Mouse (Mus musculus) layer of hippocampus, postnatal 36 days (tissue): ENCODE measurements around the gene Zbtb8os. TPM values are rescaled to one million over a fixed set of nuclear protein-coding genes. Genes with fewer than 3 reads are reported as not detected.

Experiments used
- DNase-seq, 2 experiments: peaks; one replicate each; pipeline ENCODE4 v3.0.0; 2022
- total RNA-seq, 2 experiments: library from RNA; stranded (reverse); gene quantifications; 2 replicates each; pipeline ENCODE4 v1.2.3; 2021

The Zbtb8os gene
- total RNA-seq, 2 experiments from 2014 or later: 29.4 to 35.8 TPM

GRCm38 (mm10) chr4:129377601-129378390 is 42.3 kb downstream of the Zbtb8os start, which contains the start of gene Zbtb8a:
Zbtb8a (minus strand) TSS chr4:129378116.
- peak; percentile 17 to 39 for DNase-seq

- no peak for DNase-seq
Measured at GRCm38 (mm10) chr4:129379805-129380204, 44.3 kb downstream of the Zbtb8os start.

- no peak for DNase-seq
Measured at GRCm38 (mm10) chr4:129381148-129381547, 45.7 kb downstream of the Zbtb8os start.

GRCm38 (mm10) chr4:129382029-129382428 is 46.5 kb downstream of the Zbtb8os start:
- no peak for DNase-seq

DNA sequence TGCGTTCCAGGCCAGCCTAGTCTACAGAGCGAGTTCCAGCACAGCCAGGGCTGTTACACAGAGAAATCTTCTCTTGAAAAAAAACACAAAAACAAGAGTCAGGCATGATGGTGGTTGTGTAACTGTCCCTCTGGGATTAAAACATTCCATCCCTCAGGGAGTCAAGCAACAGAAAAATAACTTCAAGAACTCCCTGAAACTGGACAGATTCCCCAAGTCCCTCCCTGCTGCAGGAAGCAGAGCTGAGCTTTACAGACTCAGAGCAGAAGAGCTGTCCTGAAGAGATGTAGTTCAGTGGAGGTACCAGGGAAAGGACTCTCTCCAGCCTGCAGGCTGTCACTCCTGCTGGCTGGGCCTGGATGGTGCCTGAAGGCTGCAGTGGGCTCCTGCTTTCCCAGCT is 47.0 kb downstream of the Zbtb8os start:
- DNase-seq: no peak

DNA sequence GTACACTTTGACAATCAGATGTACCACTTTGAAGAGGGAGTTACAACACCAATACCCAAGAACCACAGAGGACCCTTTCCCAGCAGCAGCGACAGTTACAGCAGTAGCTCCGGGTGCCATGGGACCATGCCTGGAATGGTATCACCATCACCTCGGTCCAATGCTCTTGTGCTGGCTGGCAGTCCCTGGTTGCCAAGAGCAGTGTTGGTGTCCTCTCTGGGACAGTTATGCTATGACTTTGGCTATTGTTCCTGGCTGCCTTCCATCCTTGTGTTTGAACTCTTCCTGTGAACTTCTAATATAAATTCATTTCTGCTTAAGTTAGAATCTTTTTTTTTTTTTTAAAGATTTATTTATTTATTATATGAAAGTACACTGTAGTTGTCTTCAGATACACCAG is 48.1 kb downstream of the Zbtb8os start:
- no peak for DNase-seq

GRCm38 (mm10) chr4:129384440-129384839 is 48.9 kb downstream of the Zbtb8os start:
- no peak for DNase-seq

- DNase-seq: no peak
Measured at GRCm38 (mm10) chr4:129385685-129386084, 50.2 kb downstream of the Zbtb8os start.

- no peak for DNase-seq
Measured at GRCm38 (mm10) chr4:129386269-129386946, 50.9 kb downstream of the Zbtb8os start.

GRCm38 (mm10) chr4:129386989-129387388 is 51.5 kb downstream of the Zbtb8os start:
- DNase-seq: no peak

DNA sequence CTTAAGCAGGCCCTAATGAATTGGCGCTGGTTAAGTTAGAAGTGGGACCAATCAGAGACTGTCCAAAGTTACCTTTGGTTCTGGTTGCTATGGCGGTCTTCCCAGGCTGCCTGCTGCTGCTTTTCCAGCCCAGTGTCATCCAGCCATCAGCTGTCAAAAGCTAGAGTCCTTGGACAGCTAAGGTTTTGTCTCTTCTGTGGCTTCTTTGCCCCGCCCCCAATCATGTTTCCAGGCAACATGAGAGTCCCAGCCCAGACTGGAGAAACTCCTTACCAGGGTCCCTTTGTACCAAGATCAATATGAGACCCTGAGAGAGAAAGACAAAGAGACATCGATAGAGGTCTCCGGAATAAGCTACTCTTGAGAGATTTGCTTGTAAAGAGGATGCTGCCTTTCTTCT is 52.9 kb downstream of the Zbtb8os start:
- DNase-seq: no peak

DNA sequence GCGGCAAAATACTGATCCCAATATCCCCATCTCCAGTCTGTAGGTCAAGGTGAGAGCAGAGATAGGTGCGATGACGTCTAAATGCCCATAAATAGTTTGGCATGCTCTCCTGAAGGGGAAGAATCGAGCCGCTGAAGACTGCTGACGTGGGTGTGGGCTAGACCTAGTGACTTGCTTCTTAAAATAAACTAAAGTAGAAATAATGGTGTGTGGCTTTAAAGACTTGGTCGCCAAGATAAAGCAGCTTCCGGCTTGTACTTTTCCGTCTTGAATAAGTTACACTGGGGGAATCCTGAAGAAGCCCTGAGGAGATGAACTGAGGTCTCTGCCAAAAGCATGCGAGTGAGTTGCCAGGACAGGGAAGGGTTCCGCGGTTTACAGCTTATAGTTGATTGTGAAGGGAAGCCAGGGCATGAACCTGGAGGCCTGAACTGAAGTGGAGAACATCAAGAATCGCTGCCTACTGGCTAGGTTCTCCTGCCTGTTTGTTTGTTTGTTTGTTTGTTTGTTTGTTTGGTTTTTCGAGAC is 54.8 kb downstream of the Zbtb8os start:
- DNase-seq: no peak

DNA sequence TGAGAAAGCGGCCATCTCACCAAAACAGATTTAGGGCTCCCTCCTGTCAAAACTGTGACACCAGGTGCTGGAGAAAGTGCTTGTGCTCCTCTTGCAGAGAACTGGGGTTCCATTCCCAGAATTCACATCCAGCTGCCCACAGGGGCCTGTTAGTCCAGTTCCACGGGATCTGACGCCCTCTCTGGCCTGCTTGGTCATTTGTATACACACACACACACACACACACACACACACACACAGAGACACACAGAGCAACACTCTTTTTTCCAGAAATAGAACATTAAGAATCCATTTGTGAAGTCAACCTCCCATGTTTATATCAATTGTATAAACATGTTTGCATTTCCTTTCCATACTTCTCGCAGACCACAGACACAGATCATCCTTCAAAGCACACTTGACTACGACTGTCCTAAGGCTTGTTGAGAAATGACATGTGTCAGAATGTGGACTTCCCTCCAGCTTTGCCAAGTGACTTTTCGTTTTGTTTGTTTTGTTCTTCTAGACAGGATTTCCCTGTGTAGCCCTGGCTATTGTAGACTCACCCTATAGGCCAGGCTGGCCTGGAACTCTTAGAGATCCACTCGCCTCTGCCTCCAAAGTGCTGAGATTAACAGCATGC is 55.6 kb downstream of the Zbtb8os start:
- DNase-seq: no peak

DNA sequence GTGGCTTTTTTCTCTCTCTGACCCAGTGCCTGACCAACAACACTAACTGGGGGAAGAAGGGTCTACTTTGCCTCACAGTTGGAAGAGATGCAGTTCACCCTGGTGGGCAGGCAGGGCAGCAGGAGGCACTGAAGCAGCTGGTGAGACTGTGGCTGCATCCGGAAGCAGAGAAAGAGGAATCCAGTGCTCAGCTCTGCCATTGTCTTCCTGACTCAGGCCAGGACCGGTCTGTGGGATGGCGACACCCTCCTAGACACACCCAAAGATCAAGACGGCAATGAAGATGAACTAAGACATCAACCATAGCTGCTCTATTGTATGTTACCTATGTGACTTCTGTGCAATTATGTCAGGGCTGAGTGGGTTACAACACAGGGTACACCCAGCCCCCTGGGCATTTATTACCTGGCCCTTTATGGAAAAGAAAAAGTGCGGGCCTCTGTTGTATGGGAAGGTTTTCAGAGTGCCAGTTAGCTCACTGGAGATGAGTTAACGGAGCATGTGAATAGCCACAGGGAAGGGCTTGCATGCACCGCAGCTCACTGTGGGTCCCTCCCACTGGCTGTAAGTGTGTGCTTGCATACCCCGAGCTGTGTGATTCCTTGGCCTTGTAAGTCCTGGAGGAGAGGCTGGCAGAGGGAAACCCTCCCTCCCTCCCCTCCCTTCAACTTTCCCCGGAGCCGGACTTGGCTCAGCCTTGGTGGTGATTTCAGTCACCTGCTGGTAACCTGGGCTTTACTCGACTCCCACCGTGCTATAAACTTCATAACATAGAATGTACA is 58.8 kb downstream of the Zbtb8os start:
- no peak for DNase-seq

DNA sequence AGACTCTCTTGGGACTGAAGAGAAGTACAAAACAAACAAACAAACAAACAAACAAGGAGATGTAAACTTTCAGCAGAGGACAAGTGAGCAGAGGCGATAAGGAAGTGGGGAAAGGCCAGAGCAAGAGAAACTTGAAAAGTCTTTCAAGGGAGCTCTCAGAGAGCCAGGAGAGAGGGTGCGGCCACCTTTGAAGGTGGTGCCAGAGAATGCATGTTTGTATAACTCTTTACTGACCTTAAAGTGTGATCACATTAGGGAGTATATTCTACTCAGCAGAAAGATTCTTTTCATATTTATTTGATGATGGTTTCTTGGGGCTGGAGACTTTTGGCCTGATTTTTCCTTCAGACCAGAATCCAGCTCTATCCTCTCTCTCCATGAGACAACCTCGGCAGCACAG is 61.5 kb downstream of the Zbtb8os start:
- DNase-seq: no peak

GRCm38 (mm10) chr4:129399813-129400212 is 64.3 kb downstream of the Zbtb8os start:
- no peak for DNase-seq

Other genes starting within 250 kb of the Zbtb8os start
- not detected for gene Tmem54, start 230.1 kb upstream of the Zbtb8os start, total RNA-seq
- 1,000 to 10,000 TPM; 2,384 to 2,720 TPM for gene Hpca, start 213.7 kb upstream of the Zbtb8os start, total RNA-seq
- 10 to 100 TPM; 76.2 to 78.0 TPM for gene Fndc5, start 198.7 kb upstream of the Zbtb8os start, total RNA-seq
- gene S100pbp, start 146.0 kb upstream of the Zbtb8os start, total RNA-seq: 10 to 100 TPM; 31.8 to 34.8 TPM
- 10 to 100 TPM; 84.4 to 95.9 TPM for gene Yars, start 145.9 kb upstream of the Zbtb8os start, total RNA-seq
- gene C77080, start 74.3 kb upstream of the Zbtb8os start, total RNA-seq: 1 to 10 TPM; 5.8 TPM
- 1 to 10 TPM in 1 of 2 experiments, under 1 TPM in 1; 0.56 to 1.1 TPM for gene Sync, start 48.1 kb upstream of the Zbtb8os start, total RNA-seq
- gene Rbbp4, start 325 bp upstream of the Zbtb8os start, total RNA-seq: 100 to 1,000 TPM; 123 to 129 TPM
- 1 to 10 TPM; 3.0 to 4.1 TPM for gene Zbtb8a, start 42.4 kb downstream of the Zbtb8os start, total RNA-seq
- gene Zbtb8b, start 105.2 kb downstream of the Zbtb8os start, total RNA-seq: 1 to 10 TPM; 3.6 to 4.6 TPM
- 10 to 100 TPM; 53.4 to 54.5 TPM for gene Bsdc1, start 125.9 kb downstream of the Zbtb8os start, total RNA-seq
- not detected for gene Tssk3, start 155.3 kb downstream of the Zbtb8os start, total RNA-seq
- not detected for gene Fam229a, start 155.5 kb downstream of the Zbtb8os start, total RNA-seq
- gene Marcksl1, start 177.9 kb downstream of the Zbtb8os start, total RNA-seq: 100 to 1,000 TPM; 105 to 115 TPM
- 10 to 100 TPM; 45.2 to 55.8 TPM for gene Hdac1, start 207.0 kb downstream of the Zbtb8os start, total RNA-seq
- 1 to 10 TPM; 2.7 to 2.8 TPM for gene Lck, start 237.9 kb downstream of the Zbtb8os start, total RNA-seq
- gene Fam167b, start 242.9 kb downstream of the Zbtb8os start, total RNA-seq: under 1 TPM in 1 of 2 experiments, not detected in 1; 0.65 TPM